Mouse (Mus musculus) stomach, postnatal 0 days (tissue): Measurements from ENCODE around the gene A630023A22Rik.

ENCODE experiments used
- CTCF ChIP-seq: IDR thresholded peaks from 2 replicates; pipeline ENCODE4 v1.5.1; 2016; ENCODE audit warnings: antibody characterized with exemption, low read depth, mild to moderate bottlenecking, moderate library complexity
- EP300 ChIP-seq: optimal IDR thresholded peaks from 2 replicates; pipeline ENCODE3; 2016; ENCODE audit warnings: antibody characterized with exemption

GRCm38 (mm10) chr14:34075346-34075745 is 27.2 kb downstream of the A630023A22Rik start:
- TF ChIP-seq CTCF (no peak), EP300 (no peak)
